Mouse (Mus musculus) cerebellum, adult 2 months (tissue): ENCODE measurements at regions not wholly inside any gene's neighbourhood (a gene's known extent, or its start where the extent isn't known, plus 50 kb on each side); places are given as distances from the start of the nearest gene placed in this dataset.

ENCODE experiments used
- CTCF ChIP-seq: fragments of 200-500 bp; IDR thresholded peaks from 2 replicates; pipeline ENCODE4 v1.5.1; 2011; ENCODE audit warnings: low read depth, mild to moderate bottlenecking, control low read depth, low read length, moderate library complexity, borderline replicate concordance; ENCODE audit not compliant: insufficient read depth
- POLR2A ChIP-seq: fragments of 200-500 bp; IDR thresholded peaks from 2 replicates; pipeline ENCODE4 v1.6.1; 2011; ENCODE audit warnings: low read length, control low read depth, borderline replicate concordance; ENCODE audit not compliant: insufficient read depth

- no peak for TF ChIP-seq POLR2A
- TF ChIP-seq CTCF, result no peak
Measured at GRCm38 (mm10) chr2:160503597-160504393, 136.9 kb upstream of the Mafb start.
